Mouse (Mus musculus): ENCODE measurements around the gene Grin2d. TPM values are rescaled to one million over a fixed set of nuclear protein-coding genes. Genes with fewer than 3 reads are reported as not detected.
"Not testable (repeated sequence)": the region's sequence is repeated elsewhere in the genome, so short reads cannot be mapped to it uniquely, and the experiment has no call there.

Gene Grin2d
- polyA plus RNA-seq, 1 experiment, result 1.1 TPM

- H3K4me3 ChIP-seq (ENCODE audit: insufficient read depth, poor library complexity, severe bottlenecking), result no peak overlapping the region
- H3K36me3 ChIP-seq (ENCODE audit: control insufficient read depth, insufficient read depth), result peaks cover 4% of the 10 kb centered on the region
Measured at GRCm38 (mm10) chr7:45906622-45907021, 28.4 kb upstream of the Grin2d start.

GRCm38 (mm10) chr7:45902481-45903002 is 24.4 kb upstream of the Grin2d start:
- no peaks in the 10 kb centered on the region for H3K79me2 ChIP-seq (ENCODE audit: control insufficient read depth, insufficient read depth)
- no peaks in the 10 kb centered on the region for H3K36me3 ChIP-seq (ENCODE audit: control insufficient read depth, insufficient read depth)
- no peak overlapping the region for H3K4me3 ChIP-seq (ENCODE audit: insufficient read depth, poor library complexity, severe bottlenecking)
- no peak overlapping the region for H3ac ChIP-seq (ENCODE audit: control insufficient read depth, insufficient read length, low read depth)
- no peaks in the 10 kb centered on the region for H3K27me3 ChIP-seq (ENCODE audit: control insufficient read depth, insufficient read depth, insufficient read length)
- no peaks in the 10 kb centered on the region for H3K79me3 ChIP-seq (ENCODE audit: low read depth)
- TF ChIP-seq CTCF (IDR thresholded peaks at IDR 0.05; ENCODE audit: control insufficient read depth, insufficient read depth, insufficient read length) (no peak), MAX (IDR thresholded peaks at IDR 0.05) (no peak), CEBPB (IDR thresholded peaks at IDR 0.05; ENCODE audit: low read depth) (no peak), FOSL1 (IDR thresholded peaks at IDR 0.05; ENCODE audit: insufficient read depth, low read length, poor library complexity, severe bottlenecking) (no peak), MYOD1 (IDR thresholded peaks at IDR 0.05; ENCODE audit: control insufficient read depth, insufficient read length, low read depth) (no peak), USF1 (IDR thresholded peaks at IDR 0.05; ENCODE audit: low read depth) (no peak), MYOG (IDR thresholded peaks at IDR 0.05; ENCODE audit: control insufficient read depth, extremely low read depth, insufficient read length) (no peak)

More at GRCm38 (mm10) chr7:45906622-45907021, 28.4 kb upstream of the Grin2d start:
- no peaks in the 10 kb centered on the region for H3K27me3 ChIP-seq (ENCODE audit: control insufficient read depth, insufficient read depth, insufficient read length)
- H3K79me2 ChIP-seq (ENCODE audit: control insufficient read depth, insufficient read depth), result no peaks in the 10 kb centered on the region
- no peaks in the 10 kb centered on the region for H3K79me3 ChIP-seq (ENCODE audit: low read depth)
- TF ChIP-seq USF1 (IDR thresholded peaks at IDR 0.05; ENCODE audit: low read depth), result no peak
- TF ChIP-seq FOSL1 (IDR thresholded peaks at IDR 0.05; ENCODE audit: insufficient read depth, low read length, poor library complexity, severe bottlenecking), result no peak
- no peak for TF ChIP-seq CTCF (IDR thresholded peaks at IDR 0.05; ENCODE audit: control insufficient read depth, insufficient read depth, insufficient read length)
- TF ChIP-seq MYOG (IDR thresholded peaks at IDR 0.05; ENCODE audit: control insufficient read depth, extremely low read depth, insufficient read length), result no peak
- TF ChIP-seq MAX (IDR thresholded peaks at IDR 0.05), result no peak
- TF ChIP-seq CEBPB (IDR thresholded peaks at IDR 0.05; ENCODE audit: low read depth), result no peak
- no peak for TF ChIP-seq MYOD1 (IDR thresholded peaks at IDR 0.05; ENCODE audit: control insufficient read depth, insufficient read length, low read depth)
- no peak overlapping the region for H3ac ChIP-seq (ENCODE audit: control insufficient read depth, insufficient read length, low read depth)

GRCm38 (mm10) chr7:45901562-45901961 is 23.4 kb upstream of the Grin2d start:
- no peak overlapping the region for H3K4me3 ChIP-seq (ENCODE audit: insufficient read depth, poor library complexity, severe bottlenecking)
- no peaks in the 10 kb centered on the region for H3K27me3 ChIP-seq (ENCODE audit: control insufficient read depth, insufficient read depth, insufficient read length)
- H3K79me3 ChIP-seq (ENCODE audit: low read depth), result no peaks in the 10 kb centered on the region

GRCm38 (mm10) chr7:45898125-45898524 is 19.9 kb upstream of the Grin2d start:
- H3ac ChIP-seq (ENCODE audit: control insufficient read depth, insufficient read length, low read depth); H3K79me2 ChIP-seq (ENCODE audit: control insufficient read depth, insufficient read depth); H3K79me3 ChIP-seq (ENCODE audit: low read depth); H3K36me3 ChIP-seq (ENCODE audit: control insufficient read depth, insufficient read depth); H3K27me3 ChIP-seq (ENCODE audit: control insufficient read depth, insufficient read depth, insufficient read length): not testable (repeated sequence)
- H3K4me3 ChIP-seq (ENCODE audit: insufficient read depth, poor library complexity, severe bottlenecking), result peak overlapping the region; percentile 41

More at GRCm38 (mm10) chr7:45901562-45901961, 23.4 kb upstream of the Grin2d start:
- no peak for TF ChIP-seq MAX (IDR thresholded peaks at IDR 0.05)
- TF ChIP-seq MYOD1 (IDR thresholded peaks at IDR 0.05; ENCODE audit: control insufficient read depth, insufficient read length, low read depth), result no peak
- no peak for TF ChIP-seq CTCF (IDR thresholded peaks at IDR 0.05; ENCODE audit: control insufficient read depth, insufficient read depth, insufficient read length)
- TF ChIP-seq MYOG (IDR thresholded peaks at IDR 0.05; ENCODE audit: control insufficient read depth, extremely low read depth, insufficient read length), result no peak
- TF ChIP-seq CEBPB (IDR thresholded peaks at IDR 0.05; ENCODE audit: low read depth), result no peak
- no peak for TF ChIP-seq USF1 (IDR thresholded peaks at IDR 0.05; ENCODE audit: low read depth)
- TF ChIP-seq FOSL1 (IDR thresholded peaks at IDR 0.05; ENCODE audit: insufficient read depth, low read length, poor library complexity, severe bottlenecking), result no peak
- Histone ChIP-seq H3K79me2 (ENCODE audit: control insufficient read depth, insufficient read depth) (no peaks in the 10 kb centered on the region), H3ac (ENCODE audit: control insufficient read depth, insufficient read length, low read depth) (no peak overlapping the region), H3K36me3 (ENCODE audit: control insufficient read depth, insufficient read depth) (no peaks in the 10 kb centered on the region)

GRCm38 (mm10) chr7:45897258-45897757 is 19.1 kb upstream of the Grin2d start:
- H3ac ChIP-seq (ENCODE audit: control insufficient read depth, insufficient read length, low read depth), result peak overlapping the region; percentile 62
- H3K4me3 ChIP-seq (ENCODE audit: insufficient read depth, poor library complexity, severe bottlenecking), result peak overlapping the region; percentile 41
- no peak for TF ChIP-seq MYOG (IDR thresholded peaks at IDR 0.05; ENCODE audit: control insufficient read depth, extremely low read depth, insufficient read length)
- TF ChIP-seq MAX (IDR thresholded peaks at IDR 0.05), result no peak
- no peak for TF ChIP-seq CEBPB (IDR thresholded peaks at IDR 0.05; ENCODE audit: low read depth)
- TF ChIP-seq FOSL1 (IDR thresholded peaks at IDR 0.05; ENCODE audit: insufficient read depth, low read length, poor library complexity, severe bottlenecking), result no peak
- TF ChIP-seq USF1 (IDR thresholded peaks at IDR 0.05; ENCODE audit: low read depth), result no peak
- TF ChIP-seq CTCF (IDR thresholded peaks at IDR 0.05; ENCODE audit: control insufficient read depth, insufficient read depth, insufficient read length), result no peak
- no peak for TF ChIP-seq MYOD1 (IDR thresholded peaks at IDR 0.05; ENCODE audit: control insufficient read depth, insufficient read length, low read depth)
- H3K36me3 ChIP-seq (ENCODE audit: control insufficient read depth, insufficient read depth), result no peaks in the 10 kb centered on the region
- H3K27me3 ChIP-seq (ENCODE audit: control insufficient read depth, insufficient read depth, insufficient read length), result no peaks in the 10 kb centered on the region
- no peaks in the 10 kb centered on the region for H3K79me3 ChIP-seq (ENCODE audit: low read depth)
- no peaks in the 10 kb centered on the region for H3K79me2 ChIP-seq (ENCODE audit: control insufficient read depth, insufficient read depth)

Data from C2C12 (cell line).